Mouse (Mus musculus) spleen, embryonic (tissue): ENCODE measurements around the gene Pard3b.

Experiments
- CTCF ChIA-PET: fragments of 350-600 bp; sonication (Branson Sonifier 250); formaldehyde crosslinking; loops from one replicate; lab custom pipeline; 2022; lab: Charles Lee

The Pard3b gene

DNA sequence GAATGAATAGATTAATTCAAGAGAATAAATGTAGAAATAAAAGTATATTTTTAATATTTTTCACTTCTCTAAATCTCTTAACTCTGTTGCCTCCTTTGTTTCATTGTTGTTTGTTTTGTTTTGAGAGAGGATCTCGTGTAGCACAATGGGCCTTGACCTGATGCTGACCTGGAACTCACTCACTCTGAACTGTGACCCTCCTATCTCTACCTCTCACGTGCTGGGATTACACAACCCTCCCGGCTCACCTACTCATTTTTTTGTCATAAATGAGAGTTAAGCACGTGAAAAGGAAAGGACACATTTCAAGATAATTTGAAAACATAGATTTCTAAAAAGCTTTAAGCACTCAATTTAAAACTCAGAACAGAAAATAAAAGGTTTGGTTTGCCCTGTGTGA, 928.0 kb downstream of the Pard3b start:
- CTCF ChIA-PET = no interaction called here

DNA sequence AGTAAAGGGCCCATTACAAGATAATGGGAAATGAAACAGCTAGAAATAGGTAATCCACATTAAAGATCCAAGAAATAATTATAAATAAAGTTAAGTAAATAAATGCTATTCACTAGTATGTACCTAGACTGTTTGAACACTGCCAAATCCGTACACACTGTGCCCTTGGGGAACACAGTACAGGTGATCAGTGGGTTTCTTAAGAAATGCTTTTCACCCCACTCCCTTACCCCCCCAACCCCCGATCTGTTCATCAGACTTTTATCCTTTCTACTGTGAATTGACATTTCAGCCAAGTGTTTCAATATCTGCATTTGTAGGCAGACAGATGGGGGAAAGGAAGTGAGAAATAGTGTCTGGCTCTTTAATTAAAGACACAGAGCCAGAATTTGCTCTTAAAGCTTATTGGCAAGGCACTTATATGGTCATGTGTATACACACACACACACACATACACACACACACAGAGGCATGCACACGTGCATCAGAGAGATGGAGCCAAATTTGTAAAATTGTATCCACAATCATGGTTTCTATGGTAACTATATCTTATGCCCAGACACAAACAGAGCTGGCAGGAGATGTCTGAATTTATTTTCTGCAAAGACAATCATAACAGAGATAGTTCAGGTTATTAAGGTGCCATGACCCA, 938.4 kb downstream of the Pard3b start:
- CTCF ChIA-PET = no interaction called here

DNA sequence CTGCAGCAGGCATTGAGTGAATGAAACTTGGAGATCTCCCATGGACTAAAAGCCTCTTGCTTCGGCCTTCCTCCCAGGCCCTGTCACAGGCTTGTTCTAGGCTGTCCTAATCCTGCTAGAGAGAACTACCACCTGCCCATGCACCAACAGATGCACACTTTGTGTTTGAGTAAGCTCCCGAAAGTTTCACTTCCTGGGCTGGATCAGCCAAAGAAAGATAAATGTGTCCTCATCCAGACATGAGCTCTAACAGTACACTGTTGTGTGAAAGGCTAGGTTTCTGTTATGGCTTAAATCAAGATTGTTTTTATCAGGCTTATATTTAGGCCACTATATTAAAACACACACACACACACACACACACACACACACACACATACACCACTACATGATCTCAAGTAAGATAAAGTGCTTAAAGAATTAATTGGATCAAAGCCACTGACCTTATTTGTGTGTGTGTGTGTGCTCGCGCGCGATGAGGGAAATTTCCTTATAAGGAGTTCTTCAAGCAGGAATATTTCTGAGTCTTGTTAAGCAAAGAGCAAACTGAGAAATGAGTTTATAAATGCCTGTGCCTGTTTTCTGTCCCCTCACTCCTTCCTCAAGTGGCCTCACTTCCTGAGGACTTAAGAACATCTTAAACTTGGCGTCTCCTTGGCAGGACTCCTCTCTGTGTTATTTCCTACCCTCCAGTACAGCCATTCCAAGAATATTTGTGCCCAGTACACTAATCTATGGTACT, 940.6 kb downstream of the Pard3b start:
- CTCF ChIA-PET = no interaction called here

DNA sequence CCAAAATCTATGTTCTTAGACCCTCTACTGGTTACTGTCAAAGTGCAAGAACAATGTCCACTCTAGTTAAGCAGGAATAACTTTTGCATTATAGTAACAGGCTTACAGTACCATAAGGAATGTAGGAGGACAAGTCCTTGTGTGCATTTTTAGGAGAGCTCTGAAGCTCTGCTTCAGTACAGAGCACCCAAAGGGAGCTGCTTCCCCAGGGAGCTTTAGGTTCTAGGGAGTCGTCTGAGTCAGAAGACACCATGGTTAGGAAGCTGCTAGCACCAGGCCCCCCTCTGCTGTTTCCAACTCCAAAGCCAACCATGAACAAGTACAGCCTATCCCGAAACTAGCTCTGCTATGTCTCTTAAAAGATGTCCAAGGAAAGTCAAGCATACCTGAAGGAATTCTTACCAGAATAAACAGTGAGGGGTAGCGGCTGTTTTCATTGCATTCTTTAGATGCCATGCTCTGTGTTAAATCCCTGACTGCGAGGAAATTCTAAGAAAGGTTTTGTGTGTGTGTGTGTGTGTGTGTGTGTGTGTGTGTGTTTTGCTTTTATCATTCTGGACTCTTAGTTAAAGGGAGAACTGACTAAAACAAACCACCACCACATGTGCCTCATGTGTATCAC, 941.8 kb downstream of the Pard3b start:
- CTCF ChIA-PET = no interaction called here

DNA sequence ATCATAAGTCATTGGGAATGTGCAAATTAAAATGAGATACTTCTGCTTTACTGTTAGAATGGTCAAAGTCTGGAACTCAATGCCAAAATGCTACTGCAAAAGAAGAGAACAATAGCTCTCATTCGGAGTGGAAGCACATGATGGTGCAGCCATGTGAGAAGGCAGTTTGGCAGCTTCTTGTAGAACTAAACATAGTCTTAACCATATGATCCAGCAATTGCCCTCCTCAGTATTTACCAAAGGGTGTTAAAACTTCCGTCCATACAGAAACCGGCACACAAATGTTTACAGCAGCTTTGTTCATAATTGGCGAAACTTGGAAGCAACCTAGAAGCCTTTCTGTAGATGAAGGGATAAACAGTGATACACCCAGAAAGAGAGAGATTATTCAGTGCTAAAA, 943.9 kb downstream of the Pard3b start:
- CTCF ChIA-PET = no interaction called here

DNA sequence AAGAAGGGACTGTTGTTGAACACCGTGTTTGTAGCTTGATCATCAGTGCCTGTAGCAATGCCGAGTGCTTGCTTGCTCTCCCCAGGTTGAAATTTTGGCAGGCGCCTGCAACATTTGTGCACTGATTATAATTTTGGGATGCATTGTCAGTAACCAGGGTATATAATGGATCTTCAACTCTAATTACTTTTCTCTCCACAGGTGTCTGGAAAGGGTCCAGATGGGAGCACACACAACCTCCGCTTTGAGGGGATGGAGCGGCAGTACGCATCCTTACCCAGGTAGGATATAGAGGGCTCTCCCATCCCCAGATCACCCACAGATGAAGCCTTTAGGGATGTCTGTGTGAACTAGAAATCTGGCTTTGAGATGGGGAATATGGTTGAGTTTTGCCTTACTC, 948.9 kb downstream of the Pard3b start:
- CTCF ChIA-PET = no interaction called here

DNA sequence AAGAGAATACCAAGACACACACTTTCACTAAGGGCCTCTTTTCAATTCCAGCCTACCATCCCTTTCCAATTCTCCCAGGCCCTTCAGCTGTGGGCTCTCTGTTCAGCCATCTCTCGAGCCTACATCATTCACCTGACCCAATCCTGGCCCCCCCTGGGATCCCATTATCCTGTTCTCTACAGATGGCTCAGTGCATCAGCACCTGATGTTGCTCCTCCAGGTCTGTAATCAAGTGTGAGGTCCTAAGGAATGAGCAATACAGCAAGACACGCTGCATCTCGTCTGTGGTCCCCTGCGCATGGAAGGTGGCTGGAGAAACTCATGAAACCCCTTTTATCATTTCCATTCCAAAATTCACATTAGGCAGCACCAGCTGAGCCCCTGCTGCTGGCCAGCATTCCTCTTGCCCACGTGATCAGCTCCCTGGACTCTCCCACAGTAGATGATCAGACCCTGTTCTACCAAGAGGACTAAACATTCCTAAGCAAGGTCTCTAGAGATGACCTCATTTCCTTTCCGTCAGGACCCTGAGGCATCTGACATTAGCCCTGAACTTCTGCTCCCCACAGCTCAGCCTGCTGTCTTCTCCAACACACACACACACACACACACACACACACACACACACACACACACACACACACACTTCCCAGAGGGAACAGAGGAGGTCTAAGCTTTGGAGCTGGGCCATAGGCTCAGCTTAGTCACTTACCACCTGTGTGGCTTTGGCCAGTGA, 952.8 kb downstream of the Pard3b start:
- CTCF ChIA-PET = no interaction called here

DNA sequence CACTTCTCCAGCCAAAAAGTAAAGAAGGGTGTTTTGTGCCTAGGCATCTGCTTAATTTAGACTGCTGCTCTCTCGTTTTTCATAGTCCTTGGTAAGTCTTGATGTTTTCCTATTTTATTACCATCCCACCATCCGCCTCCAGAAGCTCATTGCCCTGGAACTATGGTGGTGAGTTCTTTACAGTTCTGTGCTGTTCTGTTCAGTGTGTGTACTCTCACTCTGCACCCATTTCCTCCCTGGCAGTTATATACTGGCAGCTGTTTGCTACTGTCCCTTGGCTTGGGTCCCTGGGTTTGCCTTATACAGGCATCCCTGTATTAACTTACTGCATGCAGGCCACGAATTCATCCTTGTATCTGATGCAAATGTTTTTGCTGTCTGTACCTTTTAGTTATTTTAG, 956.8 kb downstream of the Pard3b start:
- CTCF ChIA-PET = no interaction called here

DNA sequence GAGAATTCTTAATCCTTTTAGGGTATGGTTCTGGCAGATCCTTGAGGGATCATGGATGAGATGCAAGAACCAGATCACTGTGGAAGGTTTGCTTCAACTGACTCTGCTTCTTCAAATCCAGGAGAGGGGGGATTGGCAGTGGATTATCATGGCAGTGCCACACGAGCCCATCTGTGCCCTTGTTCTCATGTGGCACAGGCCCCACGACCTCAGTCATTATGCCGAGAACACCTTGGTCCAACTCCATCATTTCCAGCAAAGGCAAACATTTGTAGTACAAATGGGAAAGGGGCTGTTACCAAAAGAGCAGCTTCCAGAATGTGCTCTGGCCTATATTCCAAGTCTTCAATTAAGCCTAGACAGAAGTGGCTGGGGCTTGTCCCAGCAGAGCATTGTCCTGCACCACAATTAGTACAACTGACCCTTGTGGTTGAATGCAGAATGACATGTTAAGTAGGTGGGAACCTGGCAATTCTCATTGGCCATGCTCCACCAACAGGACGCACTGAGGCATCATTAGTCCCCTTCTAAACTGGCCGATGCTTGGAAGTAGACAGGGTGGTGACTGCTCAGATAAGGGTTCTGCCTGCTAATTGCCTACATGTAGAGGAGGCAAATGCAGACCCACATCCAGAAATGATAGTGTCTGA, 959.3 kb downstream of the Pard3b start:
- CTCF ChIA-PET = no interaction called here

DNA sequence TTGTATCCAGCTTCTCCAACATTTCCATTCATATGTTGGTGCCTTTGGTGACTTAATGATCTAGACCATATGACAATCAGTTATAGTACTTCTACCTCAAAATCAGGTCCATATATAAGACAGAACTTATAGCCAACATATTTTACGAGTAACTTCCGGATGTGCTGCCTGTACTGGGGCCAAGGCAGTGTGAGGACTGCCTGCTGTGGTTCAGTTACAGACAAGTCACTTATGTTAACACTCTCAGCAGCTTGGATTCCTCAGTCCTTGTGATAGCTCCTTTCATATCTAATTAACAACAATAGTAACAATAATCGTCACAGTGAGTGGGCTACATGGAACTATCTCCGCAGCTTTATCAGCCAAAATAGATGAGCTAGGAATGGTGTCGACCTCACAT, 959.9 kb downstream of the Pard3b start:
- CTCF ChIA-PET = no interaction called here

DNA sequence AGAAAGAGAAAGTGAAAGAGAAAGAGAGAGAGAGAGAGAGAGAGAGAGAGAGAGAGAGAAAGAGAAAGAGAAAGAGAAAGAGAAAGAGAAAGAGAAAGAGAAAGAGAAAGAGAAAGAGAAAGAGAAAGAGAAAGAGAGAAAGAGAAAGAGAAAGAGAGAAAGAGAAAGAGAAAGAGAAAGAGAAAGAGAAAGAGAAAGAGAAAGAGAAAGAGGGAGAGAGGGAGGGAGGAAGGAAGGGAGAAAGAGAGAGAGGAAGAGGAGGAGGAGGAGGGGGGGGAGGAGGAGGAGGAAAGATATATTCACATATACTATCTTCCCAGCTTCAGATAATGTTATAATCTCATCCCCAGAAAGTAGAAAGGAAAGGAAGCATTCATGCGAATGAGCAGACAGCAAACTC, 966.0 kb downstream of the Pard3b start:
- CTCF ChIA-PET = interaction anchor here (0.6 kb wide), 1 partner anchor 869 kb away, joined by 3 read pairs; no protein-coding TSS in a partner anchor

DNA sequence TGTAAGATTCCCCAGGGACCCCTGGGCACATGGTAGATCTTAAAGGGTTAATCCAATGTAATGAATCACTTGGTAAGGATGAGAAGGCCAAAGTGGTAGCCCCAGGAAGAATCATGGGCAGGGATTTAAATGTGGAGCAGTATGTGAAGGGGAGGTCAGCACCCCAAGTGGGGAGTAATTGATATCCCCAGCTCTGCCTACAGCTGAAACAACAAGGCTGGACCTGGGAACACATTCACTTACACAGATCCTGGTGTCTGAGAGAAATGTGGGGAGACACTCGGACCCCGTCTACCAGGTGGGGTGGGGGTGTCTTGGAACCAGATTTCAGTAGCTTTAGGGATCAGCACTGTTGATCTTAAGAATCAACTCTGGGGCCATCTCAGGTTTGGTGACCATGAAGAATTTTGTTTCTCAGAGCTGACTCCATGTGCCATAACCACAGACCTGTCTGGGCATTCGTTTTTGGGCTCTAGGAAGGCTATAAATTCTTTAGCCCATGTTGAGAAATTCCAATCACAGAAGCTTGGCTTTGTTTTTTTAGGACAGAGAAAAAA, 979.6 kb downstream of the Pard3b start:
- CTCF ChIA-PET = no interaction called here

DNA sequence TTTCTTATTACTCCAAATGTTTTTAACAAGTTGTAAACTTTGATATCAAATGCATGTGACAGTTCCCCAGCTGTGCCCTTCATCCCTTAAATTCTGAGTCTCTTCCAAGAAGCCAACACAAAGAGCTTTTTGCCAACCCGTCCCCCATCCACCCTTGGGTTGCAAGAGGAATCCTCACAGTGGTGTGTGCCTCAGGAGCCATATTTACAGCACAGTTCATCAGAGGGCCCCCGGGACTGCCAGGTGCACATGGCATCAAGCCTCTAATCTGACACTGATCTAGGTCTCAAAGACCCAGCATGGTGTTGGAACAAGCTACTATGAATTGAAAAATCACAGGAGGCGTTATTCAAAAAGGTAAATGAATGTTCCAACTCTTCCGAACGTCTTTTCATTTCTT, 980.8 kb downstream of the Pard3b start:
- CTCF ChIA-PET = no interaction called here

DNA sequence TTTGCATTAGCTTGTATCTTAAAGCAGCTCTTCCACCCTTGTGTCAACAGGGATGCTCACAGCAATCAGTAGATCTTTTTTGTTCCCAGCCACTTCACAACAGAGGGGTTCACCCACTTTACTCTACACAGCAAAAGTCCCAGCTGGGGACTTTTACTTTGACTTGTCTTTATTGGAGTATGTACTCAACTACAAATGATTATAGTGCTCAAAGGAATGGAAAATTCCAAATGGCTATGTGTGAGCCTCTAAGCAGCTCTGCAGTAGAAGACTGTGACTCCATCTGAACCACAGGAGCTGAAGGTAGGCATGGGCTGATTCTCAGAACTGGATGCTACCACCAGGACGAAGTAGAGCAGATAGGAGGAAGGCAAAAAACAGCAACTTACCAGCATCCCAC, 983.8 kb downstream of the Pard3b start:
- CTCF ChIA-PET = no interaction called here

DNA sequence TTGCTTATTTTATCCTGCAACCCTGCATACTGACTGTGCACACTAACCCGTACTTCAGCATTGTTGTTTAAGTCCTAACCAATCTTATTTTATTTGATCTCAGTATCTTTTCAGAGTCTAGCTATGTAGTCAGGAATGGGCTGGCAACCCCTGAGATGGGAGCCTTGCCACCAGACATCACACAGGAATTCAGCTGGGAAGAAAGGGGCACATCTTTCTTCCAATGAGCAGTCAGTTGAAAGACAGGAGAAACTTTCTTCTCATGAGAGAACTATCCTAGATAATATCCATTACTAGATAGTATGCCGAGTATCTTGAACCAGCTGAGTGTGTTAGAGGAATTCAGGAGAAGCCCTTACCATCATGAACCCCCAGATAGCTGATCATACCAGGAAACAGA, 985.5 kb downstream of the Pard3b start:
- CTCF ChIA-PET = no interaction called here

DNA sequence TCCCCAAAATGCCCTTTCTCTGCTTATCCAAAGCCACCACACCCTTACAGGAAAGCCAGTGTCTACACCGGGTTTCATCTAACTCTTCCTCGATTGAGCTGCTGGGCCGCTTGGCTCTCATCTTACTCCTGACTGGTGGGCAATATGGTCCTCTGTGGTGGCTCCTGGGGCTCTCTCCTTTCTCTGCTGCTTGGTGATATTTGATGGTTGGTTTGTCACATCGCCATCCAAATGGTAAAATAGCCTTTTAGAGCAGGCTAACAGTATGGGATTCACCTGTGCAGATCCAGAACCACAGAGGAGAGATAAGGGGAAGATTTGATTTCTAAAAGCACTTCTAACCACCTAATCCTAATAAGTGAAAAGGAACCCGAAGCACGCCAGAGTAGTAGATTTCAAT, 986.2 kb downstream of the Pard3b start:
- CTCF ChIA-PET = no interaction called here

DNA sequence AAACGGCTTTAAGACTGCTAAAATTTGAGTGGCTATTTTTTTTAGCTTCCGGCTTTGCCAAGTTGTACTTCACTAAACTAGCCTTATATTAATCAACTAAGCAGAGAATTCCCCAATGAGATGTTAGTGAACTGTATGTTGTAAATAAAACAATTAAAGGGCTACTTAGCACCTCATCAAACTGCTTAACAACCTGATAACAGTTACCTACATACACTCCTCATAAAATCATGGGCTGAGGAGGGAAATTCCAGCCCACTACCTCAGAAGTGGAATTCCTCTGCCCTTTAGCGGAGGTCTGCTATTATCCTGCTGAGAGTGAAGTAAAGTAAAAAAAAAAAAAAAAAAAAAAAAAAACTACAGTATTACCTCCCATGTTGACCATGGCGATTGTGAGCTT, 986.7 kb downstream of the Pard3b start:
- CTCF ChIA-PET = no interaction called here

DNA sequence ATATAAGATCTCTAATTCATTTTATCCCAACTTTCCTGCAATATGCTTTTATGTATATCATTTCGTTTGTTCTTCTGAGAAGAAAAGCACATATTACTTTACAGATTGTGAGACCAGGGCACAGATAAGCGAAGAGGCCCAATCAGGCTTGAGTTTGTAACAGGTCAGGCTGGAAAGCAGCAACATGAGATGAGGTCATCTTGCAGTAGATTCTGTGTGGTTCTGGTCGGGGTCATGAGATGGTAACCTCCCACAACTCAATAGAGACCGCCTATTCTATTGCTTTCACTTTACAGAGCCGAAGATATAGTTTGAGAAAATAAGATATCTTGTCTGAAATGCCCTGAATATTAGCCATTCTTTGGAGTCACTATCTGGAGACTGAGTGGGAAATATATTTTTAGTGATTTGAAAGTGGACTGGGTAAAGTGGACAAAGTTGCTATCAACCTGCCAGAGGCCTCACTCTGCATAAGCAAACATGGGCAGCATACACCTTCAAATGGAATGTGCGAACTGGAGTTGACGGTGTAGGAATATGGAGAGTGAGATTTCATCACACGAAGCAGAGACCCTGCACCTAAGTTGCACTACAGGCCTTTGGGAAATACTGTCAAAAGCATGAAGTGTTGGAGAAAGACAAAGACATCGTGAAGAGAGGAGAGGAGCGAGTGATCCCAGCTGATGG, 987.3 kb downstream of the Pard3b start:
- CTCF ChIA-PET = no interaction called here

DNA sequence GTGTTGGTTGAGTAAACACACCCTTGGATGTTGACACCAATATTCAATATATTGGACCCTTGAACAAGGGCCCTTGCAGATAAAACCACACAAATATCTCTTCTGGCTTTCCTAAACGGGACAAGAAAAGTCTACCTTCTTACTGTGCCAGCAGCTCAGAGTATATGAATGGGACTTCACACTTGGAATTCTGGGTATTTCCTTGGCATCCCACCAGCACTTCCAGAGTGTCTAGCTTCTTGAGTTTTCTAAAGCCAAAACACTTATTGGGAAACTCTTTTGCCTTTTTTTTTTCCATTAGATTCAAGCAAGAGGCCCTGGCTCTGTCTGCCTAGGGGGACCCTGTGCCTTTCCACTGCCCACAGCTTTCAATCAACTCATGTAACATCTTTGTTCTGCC, 991.3 kb downstream of the Pard3b start:
- CTCF ChIA-PET = no interaction called here

DNA sequence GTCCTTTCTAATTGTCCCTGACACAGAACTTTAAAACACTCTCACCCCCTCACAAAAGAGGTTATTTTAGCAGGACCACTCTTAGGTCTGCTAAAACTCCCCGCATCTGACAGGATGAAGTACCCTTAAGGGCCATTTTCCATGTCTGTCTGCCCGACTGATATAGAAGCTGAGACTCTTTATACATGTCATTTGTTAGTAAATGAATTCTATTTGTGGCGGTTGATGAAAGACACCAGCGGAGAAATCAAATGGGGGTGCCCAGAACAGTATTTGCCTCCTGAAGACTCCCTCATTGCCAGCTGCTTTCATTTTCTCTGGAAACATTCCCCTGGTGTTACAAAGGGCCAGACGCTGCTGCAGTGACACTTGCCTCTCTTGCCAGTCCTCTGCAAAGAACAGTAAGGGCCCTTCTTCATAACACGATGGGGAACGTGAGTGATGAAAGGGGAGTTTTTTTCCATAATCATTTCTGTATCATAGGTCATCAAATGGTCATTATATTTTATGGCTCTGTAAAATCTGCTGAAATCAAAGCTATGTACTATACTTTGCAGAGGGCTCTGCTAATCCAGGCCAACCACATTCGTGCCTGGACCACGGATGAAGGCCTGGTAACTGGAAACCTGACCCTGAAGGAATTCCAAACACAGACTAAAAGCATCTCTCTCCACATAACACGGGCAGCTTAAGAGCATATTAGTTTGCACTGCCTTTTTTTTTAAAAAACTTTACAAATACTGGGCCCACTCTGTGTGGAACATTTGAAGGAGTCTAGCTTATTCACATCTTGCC, 993.1 kb downstream of the Pard3b start:
- CTCF ChIA-PET = no interaction called here
